Mouse (Mus musculus) liver, adult 2 months (tissue): ENCODE data around the gene Tmem126b.

Experiments
- CTCF ChIP-seq: fragments of 200-500 bp; IDR thresholded peaks from 2 replicates; pipeline ENCODE4 v1.5.1; 2011; ENCODE audit warnings: low read depth, low read length, control low read depth
- POLR2A ChIP-seq: fragments of 200-500 bp; IDR thresholded peaks from 2 replicates; pipeline ENCODE4 v1.6.1; 2011; ENCODE audit warnings: low read length, control low read depth; ENCODE audit not compliant: insufficient read depth; ENCODE audit errors: extremely low read depth

DNA sequence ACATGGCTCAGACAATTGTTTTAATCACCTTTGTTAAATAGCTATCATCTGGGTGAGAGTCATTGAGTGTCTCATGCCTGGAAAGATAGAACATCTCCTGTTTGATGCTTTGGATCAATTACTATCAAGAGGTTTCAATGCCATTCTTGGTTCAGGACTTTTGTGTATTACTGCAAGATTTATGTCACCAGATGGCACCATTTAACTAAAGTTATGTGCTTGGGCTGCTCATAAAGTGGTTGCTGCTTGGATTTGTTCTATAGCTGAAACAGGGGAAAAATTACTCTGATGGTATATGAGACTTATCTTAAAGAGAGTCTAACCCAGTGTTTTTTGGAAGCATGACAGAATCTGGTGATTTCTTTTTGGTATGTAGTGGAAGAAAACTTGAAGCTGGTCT lies 36.5 kb upstream of the Tmem126b start:
- no peak for TF ChIP-seq CTCF
- TF ChIP-seq POLR2A, result no peak
